Mouse (Mus musculus): Measurements from ENCODE around the gene Havcr2.

GRCm38 (mm10) chr11:46435363-46435762, 19.4 kb upstream of the Havcr2 start:
- TF ChIP-seq POLR2AphosphoS5 (IDR thresholded peaks at IDR 0.05; ENCODE audit: borderline replicate concordance, low read depth, low read length) (no peak), EP300 (IDR thresholded peaks at IDR 0.05; ENCODE audit: low read depth in 1 of 2, low read length in 2 of 2) (peak; percentile 81 to 86), CTCF (IDR thresholded peaks at IDR 0.05 in 2 of 3, conservative IDR thresholded peaks at IDR 0.05 in 1 of 3; ENCODE audit: control insufficient read depth in 1 of 3, insufficient read depth in 1 of 3, low read depth in 2 of 3, low read length in 3 of 3, poor library complexity in 1 of 3, severe bottlenecking in 1 of 3) (no peak), MAX (IDR thresholded peaks at IDR 0.05; ENCODE audit: low read length) (no peak), E2F4 (IDR thresholded peaks at IDR 0.05; ENCODE audit: borderline replicate concordance, low read depth, low read length) (no peak), RCOR1 (IDR thresholded peaks at IDR 0.05; ENCODE audit: low read depth, low read length) (peak; percentile 69; the same call in 1 of the 2 replicates), HCFC1 (IDR thresholded peaks at IDR 0.05; ENCODE audit: low read depth, low read length) (no peak), ZNF384 (IDR thresholded peaks at IDR 0.05; ENCODE audit: low read depth, low read length) (no peak)
